Mouse (Mus musculus) kidney, embryonic 16.5 days (tissue): ENCODE results near the gene Yes1. TPM values are rescaled to one million over a fixed set of nuclear protein-coding genes. Genes with fewer than 3 reads are reported as not detected.
"Not testable (repeated sequence)": the region's sequence is repeated elsewhere in the genome, so short reads cannot be mapped to it uniquely, and the experiment has no call there.

Experiments
- ATAC-seq: fragments of 200-750 bp; cut with Nextera tagmentation; 2 replicates; pipeline ENCODE4 v1.8.0; 2017; ENCODE audit warnings: moderate TSS enrichment; ENCODE audit not compliant: low FRiP score, low TSS enrichment
- H3K27ac ChIP-seq: fragments of 300-500 bp; sonication (generic); 2 replicates; pipeline ENCODE4 v1.5.1; 2014; ENCODE audit warnings: low read length
- H3K27me3 ChIP-seq: fragments of 300-500 bp; sonication (generic); 2 replicates; pipeline ENCODE4 v1.6.1; 2014; ENCODE audit warnings: low read length, control low read depth, mixed read lengths; ENCODE audit not compliant: insufficient read depth
- H3K36me3 ChIP-seq: fragments of 300-500 bp; sonication (generic); 2 replicates; pipeline ENCODE4 v1.6.1; 2014; ENCODE audit warnings: low read length, control low read depth, mixed read lengths; ENCODE audit not compliant: insufficient read depth
- H3K4me1 ChIP-seq: fragments of 300-500 bp; sonication (generic); 2 replicates; pipeline ENCODE4 v1.6.1; 2014; ENCODE audit warnings: low read length, control low read depth, mixed read lengths; ENCODE audit not compliant: insufficient read depth
- H3K4me2 ChIP-seq: fragments of 300-500 bp; sonication (generic); replicated peaks from 2 replicates; pipeline ENCODE4 v1.6.1; 2014; ENCODE audit warnings: low read depth, low read length
- H3K4me3 ChIP-seq: fragments of 300-500 bp; sonication (generic); 2 replicates; pipeline ENCODE4 v1.5.1; 2014; ENCODE audit warnings: mild to moderate bottlenecking, low read length
- H3K9ac ChIP-seq: fragments of 300-500 bp; sonication (generic); replicated peaks from 2 replicates; pipeline ENCODE4 v1.6.1; 2014; ENCODE audit warnings: low read length
- H3K9me3 ChIP-seq: fragments of 300-500 bp; sonication (generic); 2 replicates; pipeline ENCODE4 v1.6.1; 2016; ENCODE audit warnings: low read length, control low read depth
- WGBS: fragments of 180-500 bp; shearing (Covaris S2); extraction: QIAGEN DNeasy Blood & Tissue Kit; methylation state at CpG from one replicate; pipeline ENCODE4 v1.1.7; 2014; 5-methylcytosine and 5-hydroxymethylcytosine counted together
- polyA plus RNA-seq: library from polyadenylated mRNA; unstranded; fragments of >200 nt; fragmentation: Nextera tagmentation; extraction: Ambion mirVana; gene quantifications from 2 replicates; pipeline ENCODE4 v1.2.1, GENCODE M21; 2015

Gene Yes1
- polyA plus RNA-seq, 1 experiment from 2014 or later, result 35.2 TPM

GRCm38 (mm10) chr5:32720416-32720815, 109.4 kb downstream of the Yes1 start:
- no peak overlapping the region for H3K4me3 ChIP-seq
- 75% methylated on average over 9 of the region's 9 CpGs for WGBS
- no peak overlapping the region for H3K9ac ChIP-seq
- no peak for ATAC-seq
- H3K4me1 ChIP-seq, result no peaks in the 10 kb centered on the region
- H3K4me2 ChIP-seq, result no peak overlapping the region
- no peaks in the 10 kb centered on the region for H3K9me3 ChIP-seq
- H3K27ac ChIP-seq, result no peak overlapping the region
- H3K27me3 ChIP-seq, result no peaks in the 10 kb centered on the region
- no peaks in the 10 kb centered on the region for H3K36me3 ChIP-seq

DNA sequence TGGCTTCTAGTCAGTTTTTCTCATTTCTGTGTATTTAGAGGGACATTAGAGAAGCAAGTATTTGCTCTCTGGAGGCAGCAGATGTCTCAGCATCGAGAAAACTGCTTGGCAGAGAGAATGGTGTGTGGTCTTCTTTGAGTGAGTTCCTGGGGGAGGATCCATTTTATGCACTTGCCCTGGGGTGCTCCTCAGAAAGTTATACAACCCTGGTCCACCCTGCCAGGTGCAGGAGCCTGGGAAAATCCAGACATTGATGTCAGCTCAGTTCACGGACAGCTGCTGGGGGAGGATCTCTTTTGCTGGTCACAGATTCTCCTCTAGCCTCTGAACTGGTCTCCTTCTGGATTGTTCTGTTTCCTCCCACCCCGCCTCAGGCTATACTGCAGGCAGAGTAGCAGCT, 110.3 kb downstream of the Yes1 start:
- ATAC-seq, result no peak; the same call in 1 of the 2 replicates

DNA sequence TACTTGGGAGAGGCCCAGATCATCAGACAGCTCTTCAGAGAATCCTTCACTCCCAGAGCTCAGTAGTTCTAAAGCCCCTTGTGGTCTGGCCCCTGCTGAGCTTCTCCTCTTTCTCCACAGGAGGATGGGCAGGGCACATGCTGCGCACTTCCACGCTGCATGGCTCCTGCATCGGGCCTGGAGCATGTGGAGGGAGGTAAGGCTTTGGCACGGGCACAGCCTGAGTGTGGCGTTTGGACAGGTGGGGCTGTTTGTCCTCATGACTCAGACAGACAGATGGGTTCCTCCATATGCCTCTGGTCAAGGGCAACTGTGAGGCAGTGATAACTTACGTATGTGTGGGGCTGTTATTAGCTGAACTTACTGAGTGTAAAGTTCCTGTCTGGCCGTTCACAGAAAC, 111.3 kb downstream of the Yes1 start:
- ATAC-seq, result no peak
- no peak overlapping the region for H3K27ac ChIP-seq
- H3K9me3 ChIP-seq, result no peaks in the 10 kb centered on the region
- no peak overlapping the region for H3K4me3 ChIP-seq
- H3K9ac ChIP-seq, result no peak overlapping the region
- H3K4me1 ChIP-seq, result no peaks in the 10 kb centered on the region
- no peak overlapping the region for H3K4me2 ChIP-seq
- no peaks in the 10 kb centered on the region for H3K27me3 ChIP-seq
- no peaks in the 10 kb centered on the region for H3K36me3 ChIP-seq
- WGBS, result 80% methylated on average over 7 of the region's 7 CpGs

More for the DNA sequence above, 110.3 kb downstream of the Yes1 start:
- H3K9ac ChIP-seq, result no peak overlapping the region
- H3K4me3 ChIP-seq, result no peak overlapping the region
- no peaks in the 10 kb centered on the region for H3K4me1 ChIP-seq
- no peaks in the 10 kb centered on the region for H3K36me3 ChIP-seq
- H3K4me2 ChIP-seq, result no peak overlapping the region
- H3K27me3 ChIP-seq, result no peaks in the 10 kb centered on the region
- H3K9me3 ChIP-seq, result no peaks in the 10 kb centered on the region
- H3K27ac ChIP-seq, result no peak overlapping the region
- 33% methylated on average over 3 of the region's 3 CpGs for WGBS

DNA sequence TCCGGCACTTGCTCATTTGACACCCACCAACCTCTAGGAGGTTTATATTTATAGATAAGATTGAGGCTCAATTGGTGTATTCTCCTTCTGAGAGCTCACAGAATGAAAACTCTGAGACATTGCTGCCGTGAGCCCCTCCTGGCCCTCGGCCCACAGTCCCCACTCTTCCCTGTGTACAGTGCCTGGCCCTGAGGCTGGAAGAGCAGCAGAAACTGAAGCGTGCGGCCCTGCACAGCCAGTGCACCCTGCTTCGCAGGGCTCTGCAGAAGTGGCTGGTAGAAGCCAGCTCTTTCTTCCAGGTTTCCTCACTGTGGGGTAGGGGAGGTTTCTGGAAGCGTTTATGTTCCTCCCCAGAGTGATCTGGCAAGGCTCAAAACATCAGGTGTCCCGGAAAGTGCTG, 111.7 kb downstream of the Yes1 start:
- not testable (repeated sequence) for H3K36me3 ChIP-seq, H3K27ac ChIP-seq, H3K27me3 ChIP-seq, ATAC-seq, H3K9ac ChIP-seq, H3K4me2 ChIP-seq, H3K4me3 ChIP-seq, H3K4me1 ChIP-seq, H3K9me3 ChIP-seq
- WGBS, result 84% methylated on average over 8 of the region's 8 CpGs

GRCm38 (mm10) chr5:32723981-32724380, 113.0 kb downstream of the Yes1 start:
- H3K27ac ChIP-seq, result no peak overlapping the region
- H3K9ac ChIP-seq, result no peak overlapping the region
- H3K9me3 ChIP-seq, result no peaks in the 10 kb centered on the region
- no peak for ATAC-seq
- no peak overlapping the region for H3K4me2 ChIP-seq
- WGBS, result 83% methylated on average over 7 of the region's 7 CpGs
- H3K4me1 ChIP-seq, result no peaks in the 10 kb centered on the region
- H3K4me3 ChIP-seq, result no peak overlapping the region
- no peaks in the 10 kb centered on the region for H3K36me3 ChIP-seq
- H3K27me3 ChIP-seq, result no peaks in the 10 kb centered on the region

DNA sequence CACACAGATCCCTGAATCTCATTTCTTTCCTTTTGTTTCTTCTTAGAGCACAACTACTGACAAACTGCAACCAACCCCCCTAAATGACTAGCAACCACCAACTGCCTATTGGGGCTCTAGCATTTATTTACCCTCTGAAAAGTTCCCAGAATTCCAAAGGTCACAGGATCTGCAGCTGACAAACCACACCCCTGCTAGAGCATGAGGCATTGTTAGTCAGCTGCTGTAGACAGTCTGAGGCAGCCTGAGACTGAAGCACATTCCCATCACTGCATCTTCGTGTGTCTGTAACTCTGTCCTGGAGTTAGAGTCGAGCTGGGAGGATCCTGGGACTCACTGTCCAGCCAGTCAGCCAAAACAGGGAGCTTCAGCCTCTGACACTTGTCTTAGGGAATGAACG, 114.4 kb downstream of the Yes1 start:
- not testable (repeated sequence) for ATAC-seq, H3K4me2 ChIP-seq, H3K4me3 ChIP-seq, H3K36me3 ChIP-seq, H3K27ac ChIP-seq, H3K9me3 ChIP-seq, H3K27me3 ChIP-seq, H3K4me1 ChIP-seq, H3K9ac ChIP-seq
- 83% methylated on average over 3 of the region's 3 CpGs for WGBS

GRCm38 (mm10) chr5:32728300-32728699, 117.3 kb downstream of the Yes1 start:
- Histone ChIP-seq H3K27ac (no peak overlapping the region), H3K9me3 (no peaks in the 10 kb centered on the region), H3K4me1 (no peaks in the 10 kb centered on the region), H3K4me2 (no peak overlapping the region), H3K9ac (no peak overlapping the region), H3K36me3 (0 out of 2 replicates have a peak, but pooled peaks cover 2% of the 10 kb centered on the region), H3K27me3 (no peaks in the 10 kb centered on the region), H3K4me3 (no peak overlapping the region)
- ATAC-seq, result no peak
- 62% methylated on average over 7 of the region's 7 CpGs for WGBS

GRCm38 (mm10) chr5:32728851-32729250, 117.9 kb downstream of the Yes1 start:
- 0 out of 2 replicates have a peak, but pooled peaks cover 7% of the 10 kb centered on the region for H3K36me3 ChIP-seq
- no peaks in the 10 kb centered on the region for H3K27me3 ChIP-seq
- WGBS, result 91% methylated on average over 8 of the region's 8 CpGs
- no peak for ATAC-seq
- H3K4me2 ChIP-seq, result no peak overlapping the region
- no peak overlapping the region for H3K27ac ChIP-seq
- no peak overlapping the region for H3K9ac ChIP-seq
- no peak overlapping the region for H3K4me3 ChIP-seq
- no peaks in the 10 kb centered on the region for H3K4me1 ChIP-seq
- H3K9me3 ChIP-seq, result peaks cover 2% of the 10 kb centered on the region; the same call in 1 of the 2 replicates

DNA sequence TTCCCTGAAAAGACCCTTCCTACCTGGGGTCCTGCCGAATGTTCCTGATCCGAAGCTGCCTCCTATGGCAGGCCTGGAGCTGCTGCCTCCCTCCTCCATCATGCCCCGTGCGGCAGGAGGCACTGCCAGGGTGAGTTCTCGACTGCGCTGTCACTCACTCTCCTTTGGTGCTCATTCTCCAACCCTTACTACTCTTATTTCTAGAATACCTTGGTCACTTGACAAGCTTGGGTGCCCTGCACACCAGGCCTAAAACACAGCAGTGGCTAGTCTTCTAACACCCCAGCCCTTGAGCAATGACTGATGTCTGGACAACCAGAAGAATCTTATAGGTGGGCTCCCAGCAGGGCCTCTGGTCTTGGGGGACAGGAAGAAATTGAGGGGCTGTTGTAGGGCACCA, 122.9 kb downstream of the Yes1 start:
- peak; percentile 60; the same call in 1 of the 2 replicates for ATAC-seq
- 93% methylated on average over 6 of the region's 6 CpGs for WGBS
- H3K27ac ChIP-seq, result not testable (repeated sequence)

GRCm38 (mm10) chr5:32735779-32736178, 124.8 kb downstream of the Yes1 start:
- H3K4me1 ChIP-seq, result no peaks in the 10 kb centered on the region
- no peak overlapping the region for H3K4me3 ChIP-seq
- peaks cover 3% of the 10 kb centered on the region; the same call in 1 of the 2 replicates for H3K9me3 ChIP-seq
- peaks cover 25% of the 10 kb centered on the region; the same call in 1 of the 2 replicates for H3K36me3 ChIP-seq
- no peak overlapping the region for H3K4me2 ChIP-seq
- no peak for ATAC-seq
- 82% methylated on average over 6 of the region's 6 CpGs for WGBS
- H3K9ac ChIP-seq, result no peak overlapping the region
- H3K27ac ChIP-seq, result no peak overlapping the region
- H3K27me3 ChIP-seq, result no peaks in the 10 kb centered on the region

More for the DNA sequence above, 122.9 kb downstream of the Yes1 start:
- H3K9me3 ChIP-seq, H3K4me1 ChIP-seq, H3K9ac ChIP-seq, H3K27me3 ChIP-seq, H3K4me2 ChIP-seq, H3K4me3 ChIP-seq: not testable (repeated sequence)
- H3K36me3 ChIP-seq, result peaks cover 25% of the 10 kb centered on the region; the same call in 1 of the 2 replicates
